Comparison of ENCODE assay signal across 16 mouse cellular contexts in the genomic region with DNA sequence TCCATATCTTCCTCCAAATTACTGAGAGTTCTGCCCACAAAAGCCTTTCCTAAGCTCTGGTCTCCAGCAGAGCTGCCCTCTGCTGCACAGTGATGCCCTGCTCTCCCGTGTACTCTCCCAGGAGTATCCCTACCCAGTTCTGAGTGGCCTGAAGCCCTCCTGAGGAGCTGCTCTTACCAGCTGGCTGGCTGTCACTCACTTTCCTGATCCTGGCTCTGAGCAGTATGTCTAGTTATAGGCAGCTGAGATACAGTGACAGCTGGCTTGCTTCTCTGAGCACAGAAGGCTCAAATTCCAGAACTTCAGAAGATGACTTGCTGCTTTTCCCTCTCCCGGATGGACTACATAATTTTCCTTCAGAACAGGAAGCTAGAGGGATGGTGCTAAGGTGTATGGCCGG.
DNase-seq lines count a peak whose midpoint lies in the region; ATAC-seq and TF ChIP-seq lines count a peak whose summit lies in the region.
"Had no signal": no experiment of that assay in that cellular context is flagged by ENCODE, and none has a peak within 500 bp of the region (broad histone marks: within the 10 kb centered on the region; RNA-seq: fewer than 3 reads in every experiment).

No protein-coding gene starts in this region.

- no peak for ATAC-seq in forebrain, embryonic 14.5 days
- no peak for ATAC-seq in forebrain, embryonic 12.5 days (ENCODE audit: low FRiP score)
- peak; percentile 68; the same call in 1 of the 2 replicates for ATAC-seq in kidney, embryonic 14.5 days (ENCODE audit: low FRiP score, low TSS enrichment)
- 0 out of 2 replicates have a peak, but pooled peaks have one; percentile 16 for ATAC-seq in midbrain, embryonic 12.5 days (ENCODE audit: low FRiP score, low read depth)
- ATAC-seq in midbrain, postnatal 0 days (ENCODE audit: low FRiP score): no peak
- peak; percentile 88 for ATAC-seq in limb, embryonic 14.5 days (ENCODE audit: low FRiP score, low read depth)
- ATAC-seq: liver, postnatal 0 days; midbrain, embryonic 16.5 days had no signal

- H3K4me2 ChIP-seq in forebrain, embryonic 14.5 days (ENCODE audit: low read length): no peak overlapping the region
- H3K4me2 ChIP-seq in forebrain, embryonic 12.5 days: no peak overlapping the region
- no peak overlapping the region for H3K4me2 ChIP-seq in kidney, embryonic 14.5 days (replicated peaks; ENCODE audit: low read depth, low read length)
- H3K4me2 ChIP-seq in midbrain, embryonic 12.5 days (replicated peaks): no peak overlapping the region
- no peak overlapping the region for H3K4me2 ChIP-seq in midbrain, postnatal 0 days (ENCODE audit: low read depth, low read length, poor library complexity, severe bottlenecking)
- H3K4me2 ChIP-seq in limb, embryonic 14.5 days (replicated peaks; ENCODE audit: low read depth, low read length, severe bottlenecking): no peak overlapping the region

- TF ChIP-seq POLR2A in limb, embryonic 14.5 days (IDR thresholded peaks at IDR 0.05; ENCODE audit: borderline replicate concordance, extremely low read depth, insufficient read depth, insufficient read length): no peak

- no peaks in the 10 kb centered on the region for H3K27me3 ChIP-seq in forebrain, embryonic 14.5 days (replicated peaks; ENCODE audit: control insufficient read depth, insufficient read depth, low read length)
- H3K27me3 ChIP-seq in forebrain, embryonic 12.5 days: no peaks in the 10 kb centered on the region
- no peaks in the 10 kb centered on the region for H3K27me3 ChIP-seq in kidney, embryonic 14.5 days (ENCODE audit: control insufficient read depth, insufficient read depth, low read length)
- H3K27me3 ChIP-seq in midbrain, embryonic 12.5 days: no peaks in the 10 kb centered on the region
- H3K27me3 ChIP-seq in midbrain, postnatal 0 days (ENCODE audit: insufficient read depth, low read length): no peaks in the 10 kb centered on the region
- H3K27me3 ChIP-seq in limb, embryonic 14.5 days (ENCODE audit: control insufficient read depth, insufficient read depth, low read length): no peaks in the 10 kb centered on the region

- DNase-seq in forebrain, embryonic 14.5 days (ENCODE audit: low spot score): peak; percentile 28
- no peak for DNase-seq in kidney, postnatal 14 days
- DNase-seq in midbrain, postnatal 0 days (ENCODE audit: low spot score): no peak
- peak; percentile 44 for DNase-seq in limb, embryonic 14.5 days (ENCODE audit: low spot score)
- DNase-seq in spleen, postnatal 36 days (ENCODE audit: low spot score in 2 of 2): no peak
- DNase-seq: adrenal gland, postnatal 10 days; embryo, embryonic 11 days; heart, postnatal 14 days; kidney, adult 18-20 months; liver, postnatal 0 days; retina, postnatal 1 day; thymus, postnatal 14 days had no signal

- H3K36me3 ChIP-seq in forebrain, embryonic 14.5 days (ENCODE audit: control insufficient read depth, insufficient read depth, low read length): no peaks in the 10 kb centered on the region
- H3K36me3 ChIP-seq in forebrain, embryonic 12.5 days (replicated peaks): no peaks in the 10 kb centered on the region
- no peaks in the 10 kb centered on the region for H3K36me3 ChIP-seq in kidney, embryonic 14.5 days (ENCODE audit: control insufficient read depth, insufficient read depth, low read length)
- no peaks in the 10 kb centered on the region for H3K36me3 ChIP-seq in midbrain, embryonic 12.5 days
- H3K36me3 ChIP-seq in midbrain, postnatal 0 days (ENCODE audit: insufficient read depth, low read length): no peaks in the 10 kb centered on the region
- H3K36me3 ChIP-seq in limb, embryonic 14.5 days (ENCODE audit: control insufficient read depth, insufficient read depth, low read length): no peaks in the 10 kb centered on the region

- no peak overlapping the region for H3K27ac ChIP-seq in forebrain, embryonic 14.5 days (ENCODE audit: low read depth, low read length)
- no peak overlapping the region for H3K27ac ChIP-seq in forebrain, embryonic 12.5 days
- H3K27ac ChIP-seq in kidney, embryonic 14.5 days (ENCODE audit: low read depth, low read length): no peak overlapping the region
- H3K27ac ChIP-seq in midbrain, embryonic 12.5 days (replicated peaks): no peak overlapping the region
- no peak overlapping the region for H3K27ac ChIP-seq in midbrain, postnatal 0 days (ENCODE audit: low read depth, low read length)
- no peak overlapping the region for H3K27ac ChIP-seq in limb, embryonic 14.5 days (replicated peaks; ENCODE audit: low read depth, low read length)

- H3K4me1 ChIP-seq in forebrain, embryonic 14.5 days (ENCODE audit: control insufficient read depth, insufficient read depth, low read length): no peaks in the 10 kb centered on the region
- H3K4me1 ChIP-seq in forebrain, embryonic 12.5 days: no peaks in the 10 kb centered on the region
- no peaks in the 10 kb centered on the region for H3K4me1 ChIP-seq in kidney, embryonic 14.5 days (ENCODE audit: control insufficient read depth, insufficient read depth, low read length)
- H3K4me1 ChIP-seq in midbrain, embryonic 12.5 days: no peaks in the 10 kb centered on the region
- no peaks in the 10 kb centered on the region for H3K4me1 ChIP-seq in midbrain, postnatal 0 days (ENCODE audit: insufficient read depth, low read length)
- no peaks in the 10 kb centered on the region for H3K4me1 ChIP-seq in limb, embryonic 14.5 days (ENCODE audit: control insufficient read depth, insufficient read depth, low read length)

- no peak overlapping the region for H3K4me3 ChIP-seq in forebrain, embryonic 14.5 days (ENCODE audit: low read depth, low read length)
- no peak overlapping the region for H3K4me3 ChIP-seq in forebrain, embryonic 12.5 days (replicated peaks)
- no peak overlapping the region for H3K4me3 ChIP-seq in kidney, embryonic 14.5 days (ENCODE audit: low read length)
- H3K4me3 ChIP-seq in midbrain, embryonic 12.5 days: no peak overlapping the region
- no peak overlapping the region for H3K4me3 ChIP-seq in midbrain, postnatal 0 days (ENCODE audit: low read depth, low read length)
- no peak overlapping the region for H3K4me3 ChIP-seq in limb, embryonic 14.5 days (replicated peaks; ENCODE audit: low read length)

- TF ChIP-seq CTCF in midbrain, postnatal 0 days (IDR thresholded peaks at IDR 0.05): no peak

- H3K9ac ChIP-seq in forebrain, embryonic 14.5 days (ENCODE audit: low read length): no peak overlapping the region
- no peak overlapping the region for H3K9ac ChIP-seq in forebrain, embryonic 12.5 days
- H3K9ac ChIP-seq in kidney, embryonic 14.5 days (ENCODE audit: low read depth, low read length): no peak overlapping the region
- H3K9ac ChIP-seq in midbrain, embryonic 12.5 days (replicated peaks): no peak overlapping the region
- no peak overlapping the region for H3K9ac ChIP-seq in midbrain, postnatal 0 days (replicated peaks; ENCODE audit: low read length, poor library complexity, severe bottlenecking)
- no peak overlapping the region for H3K9ac ChIP-seq in limb, embryonic 14.5 days (ENCODE audit: low read depth, low read length, severe bottlenecking)
- H3K9ac ChIP-seq: liver, postnatal 0 days had no signal

- no peaks in the 10 kb centered on the region for H3K9me3 ChIP-seq in forebrain, embryonic 14.5 days (replicated peaks; ENCODE audit: control insufficient read depth, low read length)
- no peaks in the 10 kb centered on the region for H3K9me3 ChIP-seq in forebrain, embryonic 12.5 days
- H3K9me3 ChIP-seq in kidney, embryonic 14.5 days (ENCODE audit: control insufficient read depth, low read length): no peaks in the 10 kb centered on the region
- no peaks in the 10 kb centered on the region for H3K9me3 ChIP-seq in midbrain, embryonic 12.5 days
- H3K9me3 ChIP-seq in midbrain, postnatal 0 days (ENCODE audit: low read length): no peaks in the 10 kb centered on the region
- no peaks in the 10 kb centered on the region for H3K9me3 ChIP-seq in limb, embryonic 14.5 days (ENCODE audit: control insufficient read depth, low read length)

- 60% methylated on average over 3 of the region's 3 CpGs for WGBS in forebrain, embryonic 14.5 days
- WGBS in forebrain, embryonic 12.5 days: 64% methylated on average over 3 of the region's 3 CpGs
- WGBS in kidney, embryonic 14.5 days: 36% methylated on average over 3 of the region's 3 CpGs
- 63% methylated on average over 3 of the region's 3 CpGs for WGBS in midbrain, embryonic 12.5 days
- WGBS in midbrain, postnatal 0 days: 52% methylated on average over 3 of the region's 3 CpGs
- 60% methylated on average over 3 of the region's 3 CpGs for WGBS in limb, embryonic 14.5 days

Comparison
In these comparisons a context has a peak if more than half of its experiments do, and no peak if none do; other contexts are left out.
1. ATAC-seq: peak in kidney, embryonic 14.5 days (single experiment), midbrain, embryonic 12.5 days (single experiment) and limb, embryonic 14.5 days (single experiment); none in forebrain, embryonic 14.5 days (single experiment), forebrain, embryonic 12.5 days (single experiment) and midbrain, postnatal 0 days (single experiment).
2. DNase-seq: peak in forebrain, embryonic 14.5 days (single experiment) and limb, embryonic 14.5 days (single experiment); none in kidney, postnatal 14 days (single experiment), midbrain, postnatal 0 days (single experiment) and spleen, postnatal 36 days (0 of 2).